Mouse (Mus musculus) limb, embryonic 11.5 days (tissue): Measurements from ENCODE around the gene Hps4. TPM values are rescaled to one million over a fixed set of nuclear protein-coding genes. Genes with fewer than 3 reads are reported as not detected.
A peak's percentile ranks its signal among the peaks of the same experiment; 100 is the strongest.

ENCODE experiments used
- ATAC-seq: fragments of 200-750 bp; cut with Nextera tagmentation; 2 replicates; pipeline ENCODE4 v1.8.0; 2017; ENCODE audit warnings: low read depth; ENCODE audit not compliant: insufficient number of reproducible peaks, low FRiP score, low TSS enrichment
- DNase-seq: peaks from one replicate; pipeline ENCODE4 v3.0.0-alpha.2; 2015; ENCODE audit warnings: low spot score
- H3K27ac ChIP-seq: fragments of 300-500 bp; sonication (generic); replicated peaks from 2 replicates; pipeline ENCODE4 v1.5.1; 2014; ENCODE audit warnings: low read depth, mild to moderate bottlenecking, low read length
- H3K27me3 ChIP-seq: fragments of 300-500 bp; sonication (generic); 2 replicates; pipeline ENCODE4 v1.6.1; 2014; ENCODE audit warnings: mild to moderate bottlenecking, low read length, mixed read lengths; ENCODE audit not compliant: control insufficient read depth, insufficient read depth
- H3K36me3 ChIP-seq: fragments of 300-500 bp; sonication (generic); 2 replicates; pipeline ENCODE4 v1.6.1; 2014; ENCODE audit warnings: mild to moderate bottlenecking, low read length, moderate library complexity, mixed read lengths; ENCODE audit not compliant: control insufficient read depth, insufficient read depth
- H3K4me1 ChIP-seq: fragments of 300-500 bp; sonication (generic); 2 replicates; pipeline ENCODE4 v1.6.1; 2014; ENCODE audit warnings: low read length, mixed read lengths; ENCODE audit not compliant: control insufficient read depth, insufficient read depth
- H3K4me2 ChIP-seq: fragments of 300-500 bp; sonication (generic); 2 replicates; pipeline ENCODE4 v1.6.1; 2014; ENCODE audit warnings: low read depth, mild to moderate bottlenecking, moderate library complexity; ENCODE audit not compliant: severe bottlenecking
- H3K4me3 ChIP-seq: fragments of 300-500 bp; sonication (generic); 2 replicates; pipeline ENCODE4 v1.5.1; 2014; ENCODE audit warnings: low read depth, low read length
- H3K9ac ChIP-seq: fragments of 300-500 bp; sonication (generic); 2 replicates; pipeline ENCODE4 v1.6.1; 2014; ENCODE audit warnings: mild to moderate bottlenecking, low read length
- H3K9me3 ChIP-seq: fragments of 300-500 bp; sonication (generic); 2 replicates; pipeline ENCODE4 v1.6.1; 2016; ENCODE audit warnings: low read length; ENCODE audit not compliant: control insufficient read depth
- WGBS: fragments of 180-500 bp; shearing (Covaris S2); extraction: QIAGEN DNeasy Blood & Tissue Kit; methylation state at CpG from one replicate; pipeline ENCODE4 v1.1.7; 2014; 5-methylcytosine and 5-hydroxymethylcytosine counted together
- polyA plus RNA-seq: library from polyadenylated mRNA; unstranded; fragments of >200 nt; fragmentation: Nextera tagmentation; extraction: Ambion mirVana; gene quantifications from 2 replicates; pipeline ENCODE4 v1.2.1, GENCODE M21; 2014

The Hps4 gene
- polyA plus RNA-seq, 1 experiment from 2014 or later = 38.4 TPM

- Histone ChIP-seq H3K4me1 (peaks cover 2% of the 10 kb centered on the region), H3K36me3 (no peaks in the 10 kb centered on the region), H3K27me3 (no peaks in the 10 kb centered on the region), H3K4me3 (peak overlapping the region; percentile 58), H3K9ac (peak overlapping the region; percentile 66), H3K4me2 (peak overlapping the region; percentile 75), H3K27ac (no peak overlapping the region), H3K9me3 (no peaks in the 10 kb centered on the region)
- peak; percentile 52 for DNase-seq
- 0% methylated on average over 22 of the region's 28 CpGs for WGBS
- ATAC-seq = peak; percentile 75
Observed at GRCm38 (mm10) chr5:112394415-112394763, 51.5 kb downstream of the Hps4 start.

DNA sequence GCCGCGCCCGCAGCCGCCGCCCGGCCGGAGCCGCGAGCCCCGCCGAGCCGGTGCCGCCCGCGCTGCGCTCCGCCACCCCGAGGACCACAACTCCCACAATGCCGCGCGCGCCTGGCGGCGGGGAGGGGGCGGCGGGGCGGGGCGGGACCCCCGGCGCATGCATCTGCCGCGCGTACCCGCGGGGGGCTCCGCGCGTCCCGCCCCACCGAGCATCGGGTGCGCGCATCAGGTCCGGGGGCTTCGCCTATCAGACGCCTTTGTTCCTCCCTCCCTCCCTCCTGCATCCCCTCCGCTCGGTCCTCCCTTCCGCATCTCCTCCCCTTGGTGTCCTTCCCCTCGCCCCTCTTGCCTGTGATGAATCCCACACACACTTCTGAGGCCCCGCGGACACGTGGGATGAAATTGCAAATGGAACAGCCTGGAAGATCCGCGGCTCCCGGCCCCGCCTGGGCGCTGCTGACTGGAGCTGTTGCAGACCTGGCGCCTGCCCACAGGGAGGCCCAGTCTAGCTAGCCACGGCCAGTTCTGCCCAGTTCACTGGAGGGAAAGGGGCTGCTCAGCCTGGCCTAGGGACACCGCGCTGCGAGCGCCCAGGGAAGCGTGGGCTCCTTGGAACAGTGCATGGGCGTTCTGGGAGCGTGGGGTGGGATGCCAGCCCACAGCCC, 52.0 kb downstream of the Hps4 start, which contains the start of gene Asphd2:
Asphd2 (minus strand) TSS at position 88 of the 665 bp plus-strand sequence.
- Histone ChIP-seq H3K36me3 (no peaks in the 10 kb centered on the region), H3K27me3 (no peaks in the 10 kb centered on the region), H3K9me3 (no peaks in the 10 kb centered on the region), H3K9ac (peak within 1 kb of the TSS; percentile 66), H3K27ac (peak within 1 kb of the TSS; percentile 25; the same call in 1 of the 2 replicates), H3K4me2 (peak within 1 kb of the TSS; percentile 75), H3K4me1 (peaks cover 2% of the 10 kb centered on the region), H3K4me3 (peak within 1 kb of the TSS; percentile 58)
- ATAC-seq (peak; percentile 81), DNase-seq (peak; percentile 88)
- WGBS = 1% methylated on average over 38 of the region's 67 CpGs

DNA sequence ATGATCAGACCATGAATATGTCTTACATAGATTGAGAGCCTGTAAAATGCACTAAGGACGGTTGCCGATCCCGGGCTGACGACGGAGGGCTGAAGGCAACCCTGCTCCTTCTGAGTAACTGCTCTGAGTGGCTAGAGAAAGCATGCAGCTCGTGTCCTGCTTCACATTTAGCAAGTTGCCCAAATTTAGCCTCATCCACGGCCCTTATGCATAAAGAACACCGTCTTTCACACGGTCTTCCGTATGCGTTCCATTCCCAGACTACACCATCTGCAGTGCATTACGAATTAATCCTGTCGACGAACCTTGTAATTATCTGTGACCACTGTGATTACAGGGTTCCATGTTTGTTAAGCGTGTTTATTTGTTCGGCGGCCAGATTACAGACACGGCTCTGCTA, 53.2 kb downstream of the Hps4 start:
- no peaks in the 10 kb centered on the region for H3K27me3 ChIP-seq
- no peak overlapping the region for H3K4me3 ChIP-seq
- H3K9ac ChIP-seq = no peak overlapping the region; the same call in 1 of the 2 replicates
- H3K27ac ChIP-seq = no peak overlapping the region
- H3K36me3 ChIP-seq = no peaks in the 10 kb centered on the region
- H3K9me3 ChIP-seq = no peaks in the 10 kb centered on the region
- no peak for ATAC-seq
- H3K4me1 ChIP-seq = peaks cover 2% of the 10 kb centered on the region
- H3K4me2 ChIP-seq = no peak overlapping the region
- 52% methylated on average over 18 of the region's 18 CpGs for WGBS
- DNase-seq = no peak

GRCm38 (mm10) chr5:112399284-112399683, 56.4 kb downstream of the Hps4 start:
- Histone ChIP-seq H3K9me3 (no peaks in the 10 kb centered on the region), H3K9ac (no peak overlapping the region), H3K27ac (no peak overlapping the region), H3K36me3 (no peaks in the 10 kb centered on the region), H3K27me3 (no peaks in the 10 kb centered on the region), H3K4me2 (no peak overlapping the region), H3K4me1 (no peaks in the 10 kb centered on the region; the same call in 1 of the 2 replicates), H3K4me3 (no peak overlapping the region)
- ATAC-seq (no peak), DNase-seq (no peak)
- 73% methylated on average over 10 of the region's 10 CpGs for WGBS

DNA sequence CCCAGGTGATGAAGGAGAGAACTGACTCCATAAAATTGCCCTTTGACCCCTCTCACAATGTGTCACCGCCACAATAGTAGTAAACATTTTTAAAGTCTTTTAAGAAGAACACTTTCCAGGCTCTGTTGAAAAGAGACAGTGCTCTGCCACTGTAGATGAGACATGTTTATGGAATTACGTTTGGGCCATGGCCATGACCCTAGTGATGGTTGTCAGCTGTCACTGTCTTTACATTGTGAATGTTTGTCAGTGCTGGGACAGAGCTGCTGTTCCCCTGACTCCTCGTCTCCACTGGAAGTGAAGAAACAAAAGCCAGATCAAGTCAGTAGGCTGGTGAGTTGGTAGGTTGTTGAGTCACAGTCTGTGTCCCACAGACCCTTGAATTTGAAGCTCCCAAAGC, 59.6 kb downstream of the Hps4 start:
- no peak overlapping the region for H3K4me2 ChIP-seq
- no peaks in the 10 kb centered on the region for H3K4me1 ChIP-seq
- no peak overlapping the region for H3K4me3 ChIP-seq
- WGBS = 62% methylated on average over 3 of the region's 3 CpGs
- H3K27ac ChIP-seq = no peak overlapping the region
- no peaks in the 10 kb centered on the region for H3K27me3 ChIP-seq
- ATAC-seq = no peak
- no peaks in the 10 kb centered on the region for H3K36me3 ChIP-seq
- no peak for DNase-seq
- H3K9me3 ChIP-seq = no peaks in the 10 kb centered on the region
- no peak overlapping the region for H3K9ac ChIP-seq

DNA sequence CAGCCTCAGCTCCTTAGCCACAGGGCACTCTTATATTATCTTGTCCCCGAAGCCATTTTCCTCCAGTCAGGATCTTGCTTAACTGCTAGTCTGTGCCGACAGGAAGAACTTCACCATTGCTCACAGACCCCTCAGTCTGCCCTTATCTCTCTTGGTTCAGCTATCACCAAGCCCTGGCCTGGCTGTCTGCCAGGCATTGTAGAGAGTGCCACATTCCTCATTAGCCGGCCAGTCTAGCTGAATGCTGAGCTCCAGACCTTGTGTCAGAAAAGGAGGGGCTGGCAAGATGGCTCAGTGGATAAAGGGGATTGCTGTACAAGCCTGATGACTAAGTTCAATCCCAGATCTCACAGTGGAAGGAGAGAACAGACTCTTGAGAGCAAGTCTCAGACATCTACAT, 63.1 kb downstream of the Hps4 start:
- no peak overlapping the region for H3K4me3 ChIP-seq
- DNase-seq (no peak), ATAC-seq (no peak)
- no peaks in the 10 kb centered on the region for H3K36me3 ChIP-seq
- no peak overlapping the region for H3K27ac ChIP-seq
- H3K9me3 ChIP-seq = no peaks in the 10 kb centered on the region
- H3K4me2 ChIP-seq = no peak overlapping the region
- no peak overlapping the region for H3K9ac ChIP-seq
- no peaks in the 10 kb centered on the region for H3K27me3 ChIP-seq
- 77% methylated on average over 3 of the region's 3 CpGs for WGBS
- H3K4me1 ChIP-seq = no peaks in the 10 kb centered on the region

- DNase-seq (no peak), ATAC-seq (no peak)
- H3K4me3 ChIP-seq = no peak overlapping the region
- no peaks in the 10 kb centered on the region for H3K9me3 ChIP-seq
- no peak overlapping the region for H3K4me2 ChIP-seq
- H3K36me3 ChIP-seq = no peaks in the 10 kb centered on the region
- H3K9ac ChIP-seq = no peak overlapping the region
- WGBS = 64% methylated on average over 5 of the region's 5 CpGs
- no peak overlapping the region for H3K27ac ChIP-seq
- H3K4me1 ChIP-seq = 0 out of 2 replicates have a peak, but pooled peaks cover 3% of the 10 kb centered on the region
- 0 out of 2 replicates have a peak, but pooled peaks cover 7% of the 10 kb centered on the region for H3K27me3 ChIP-seq
Observed at GRCm38 (mm10) chr5:112409274-112409673, 66.4 kb downstream of the Hps4 start.

- no peak overlapping the region for H3K4me3 ChIP-seq
- no peak for DNase-seq
- 0 out of 2 replicates have a peak, but pooled peaks cover 7% of the 10 kb centered on the region for H3K27me3 ChIP-seq
- no peaks in the 10 kb centered on the region for H3K9me3 ChIP-seq
- no peak overlapping the region for H3K27ac ChIP-seq
- no peak overlapping the region for H3K9ac ChIP-seq
- no peak for ATAC-seq
- H3K4me2 ChIP-seq = no peak overlapping the region
- WGBS = 47% methylated on average over 11 of the region's 11 CpGs
- 0 out of 2 replicates have a peak, but pooled peaks cover 3% of the 10 kb centered on the region for H3K4me1 ChIP-seq
- H3K36me3 ChIP-seq = no peaks in the 10 kb centered on the region
Observed at GRCm38 (mm10) chr5:112411072-112411471, 68.2 kb downstream of the Hps4 start.
